Mouse (Mus musculus) thymus, adult 2 months (tissue): ENCODE data around the gene Rit1.

Experiments
- CTCF ChIP-seq: fragments of 200-500 bp; IDR thresholded peaks from 2 replicates; pipeline ENCODE4 v1.5.1; 2012; ENCODE audit warnings: mild to moderate bottlenecking, control low read depth, low read length, moderate library complexity, borderline replicate concordance; ENCODE audit not compliant: control insufficient read depth, poor library complexity, insufficient read depth; ENCODE audit errors: extremely low read depth
- POLR2A ChIP-seq: fragments of 200-500 bp; IDR thresholded peaks from 2 replicates; pipeline ENCODE4 v1.6.1; 2012; ENCODE audit warnings: mild to moderate bottlenecking, low read length, control low read depth, moderate library complexity; ENCODE audit not compliant: control insufficient read depth, poor library complexity, insufficient read depth; ENCODE audit errors: extremely low read depth

DNA sequence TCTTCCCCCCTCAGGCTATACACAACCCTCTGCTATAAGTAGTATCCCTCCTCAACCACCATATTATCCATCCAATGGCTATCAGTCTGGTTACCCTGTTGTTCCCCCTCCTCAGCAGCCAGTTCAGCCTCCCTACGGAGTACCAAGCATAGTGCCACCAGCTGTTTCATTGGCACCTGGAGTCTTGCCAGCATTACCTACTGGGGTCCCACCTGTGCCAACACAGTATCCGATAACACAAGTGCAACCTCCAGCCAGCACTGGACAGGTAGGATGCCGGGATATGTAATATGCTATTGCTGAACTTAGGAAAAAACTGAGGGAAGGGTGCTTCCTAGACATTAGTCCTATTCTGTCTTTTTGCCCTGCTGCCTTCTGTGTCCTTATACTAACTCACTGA lies 16.4 kb upstream of the Rit1 start:
- TF ChIP-seq CTCF (no peak), POLR2A (no peak)
